Mouse (Mus musculus) embryonic fibroblast, embryonic 13.5 days (primary cell): ENCODE measurements around the gene Diaph2.

ENCODE experiments used
- CTCF ChIP-seq: IDR thresholded peaks from 2 replicates; pipeline ENCODE4 v1.5.1; 2011; ENCODE audit warnings: mild to moderate bottlenecking, control low read depth, low read length, moderate library complexity, borderline replicate concordance; ENCODE audit not compliant: insufficient read depth
- POLR2A ChIP-seq: IDR thresholded peaks from 2 replicates; pipeline ENCODE4 v1.6.1; 2011; ENCODE audit warnings: low read depth, mild to moderate bottlenecking, control low read depth, low read length, moderate library complexity

DNA sequence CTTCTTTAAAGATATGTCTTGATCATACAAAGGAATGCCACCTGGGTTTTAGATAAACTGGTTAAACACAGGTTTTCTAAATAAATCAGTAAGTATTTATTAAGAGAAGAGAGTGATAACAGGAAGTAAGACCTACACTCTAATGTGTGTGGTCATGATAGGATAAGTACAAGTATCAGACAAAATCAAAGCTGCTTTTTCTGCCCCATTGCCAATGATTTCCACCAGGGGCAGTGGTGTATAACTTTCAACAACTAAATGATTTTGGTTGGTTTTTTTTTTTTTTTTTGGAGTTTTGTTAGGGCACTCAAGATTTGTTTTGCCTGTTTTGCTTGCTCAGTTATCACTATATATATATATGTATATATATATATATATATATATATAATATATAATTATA lies 399.7 kb downstream of the Diaph2 start:
- TF ChIP-seq POLR2A (no peak), CTCF (no peak)
